Mouse (Mus musculus) liver, embryonic 13.5 days (tissue): ENCODE measurements around the gene Scube2. TPM values are rescaled to one million over a fixed set of nuclear protein-coding genes. Genes with fewer than 3 reads are reported as not detected.

ENCODE experiments used
- ATAC-seq: fragments of 200-750 bp; cut with Nextera tagmentation; 2 replicates; pipeline ENCODE4 v1.8.0; 2017; ENCODE audit warnings: low read depth, mild to moderate bottlenecking, moderate number of reproducible peaks, moderate library complexity
- DNase-seq: peaks from one replicate; pipeline ENCODE4 v3.0.0; 2022
- H3K27ac ChIP-seq: fragments of 300-500 bp; sonication (generic); 2 replicates; pipeline ENCODE4 v1.5.1; 2015; ENCODE audit warnings: moderate library complexity, mild to moderate bottlenecking, inconsistent platforms
- H3K27me3 ChIP-seq: fragments of 300-500 bp; sonication (generic); 2 replicates; pipeline ENCODE4 v1.6.1; 2015; ENCODE audit warnings: mild to moderate bottlenecking, inconsistent platforms
- H3K36me3 ChIP-seq: fragments of 300-500 bp; sonication (generic); 2 replicates; pipeline ENCODE4 v1.6.1; 2015; ENCODE audit warnings: mild to moderate bottlenecking, inconsistent platforms
- H3K4me1 ChIP-seq: fragments of 300-500 bp; sonication (generic); replicated peaks from 2 replicates; pipeline ENCODE4 v1.6.1; 2015; ENCODE audit warnings: inconsistent platforms
- H3K4me2 ChIP-seq: fragments of 300-500 bp; sonication (generic); 2 replicates; pipeline ENCODE4 v1.6.1; 2015; ENCODE audit warnings: inconsistent platforms, mild to moderate bottlenecking, moderate library complexity
- H3K4me3 ChIP-seq: fragments of 300-500 bp; sonication (generic); replicated peaks from 2 replicates; pipeline ENCODE4 v1.5.1; 2015; ENCODE audit warnings: mild to moderate bottlenecking, inconsistent platforms
- H3K9ac ChIP-seq: fragments of 300-500 bp; sonication (generic); 2 replicates; pipeline ENCODE4 v1.6.1; 2015; ENCODE audit warnings: mild to moderate bottlenecking, inconsistent platforms
- H3K9me3 ChIP-seq: fragments of 300-500 bp; sonication (generic); replicated peaks from 2 replicates; pipeline ENCODE4 v1.6.1; 2016; ENCODE audit warnings: inconsistent platforms
- WGBS: fragments of 180-500 bp; shearing (Covaris S2); methylation state at CpG from one replicate; pipeline ENCODE4 v1.1.7; 2015; ENCODE audit not compliant: insufficient replicate concordance; 5-methylcytosine and 5-hydroxymethylcytosine counted together
- polyA plus RNA-seq: library from polyadenylated mRNA; unstranded; fragments of >200 nt; fragmentation: Nextera tagmentation; extraction: Ambion mirVana; gene quantifications from 2 replicates; pipeline ENCODE4 v1.2.1, GENCODE M21; 2015

The Scube2 gene
- polyA plus RNA-seq, 1 experiment from 2014 or later = 0.14 TPM

- Histone ChIP-seq H3K4me3 (no peak overlapping the region), H3K4me2 (no peak overlapping the region), H3K4me1 (peaks cover 31% of the 10 kb centered on the region), H3K27me3 (peaks cover 18% of the 10 kb centered on the region; the same call in 1 of the 2 replicates), H3K9me3 (no peaks in the 10 kb centered on the region), H3K36me3 (no peaks in the 10 kb centered on the region), H3K9ac (no peak overlapping the region), H3K27ac (no peak overlapping the region)
- DNase-seq (no peak), ATAC-seq (no peak)
- 63% methylated on average over 7 of the region's 7 CpGs for WGBS
These were observed 13.5 kb downstream of the Scube2 start for GRCm38 (mm10) chr7:109852017-109852416.

GRCm38 (mm10) chr7:109850531-109850930 is 14.9 kb downstream of the Scube2 start:
- ATAC-seq = no peak
- no peak for DNase-seq
- Histone ChIP-seq H3K4me3 (no peak overlapping the region), H3K36me3 (no peaks in the 10 kb centered on the region), H3K4me1 (peaks cover 31% of the 10 kb centered on the region), H3K9me3 (no peaks in the 10 kb centered on the region), H3K27me3 (peaks cover 18% of the 10 kb centered on the region; the same call in 1 of the 2 replicates), H3K9ac (no peak overlapping the region), H3K4me2 (no peak overlapping the region), H3K27ac (no peak overlapping the region)
- WGBS = 54% methylated on average over 3 of the region's 3 CpGs

GRCm38 (mm10) chr7:109849750-109850434 is 15.6 kb downstream of the Scube2 start:
- Histone ChIP-seq H3K4me2 (no peak overlapping the region), H3K36me3 (no peaks in the 10 kb centered on the region), H3K4me3 (no peak overlapping the region), H3K27me3 (peaks cover 18% of the 10 kb centered on the region; the same call in 1 of the 2 replicates), H3K4me1 (peaks cover 31% of the 10 kb centered on the region), H3K27ac (no peak overlapping the region), H3K9me3 (no peaks in the 10 kb centered on the region), H3K9ac (no peak overlapping the region)
- no peak for ATAC-seq
- WGBS = 64% methylated on average over 8 of the region's 8 CpGs
- no peak for DNase-seq

- no peak for ATAC-seq
- H3K27me3 ChIP-seq = peaks cover 18% of the 10 kb centered on the region; the same call in 1 of the 2 replicates
- H3K4me2 ChIP-seq = no peak overlapping the region
- 56% methylated on average over 11 of the region's 11 CpGs for WGBS
- H3K4me3 ChIP-seq = no peak overlapping the region
- no peaks in the 10 kb centered on the region for H3K36me3 ChIP-seq
- no peak for DNase-seq
- H3K27ac ChIP-seq = no peak overlapping the region
- no peak overlapping the region for H3K9ac ChIP-seq
- H3K4me1 ChIP-seq = peaks cover 29% of the 10 kb centered on the region
- H3K9me3 ChIP-seq = no peaks in the 10 kb centered on the region
These were observed 16.4 kb downstream of the Scube2 start for GRCm38 (mm10) chr7:109848867-109849733.

GRCm38 (mm10) chr7:109844100-109844499 is 21.4 kb downstream of the Scube2 start:
- whole genome bisulfite sequencing = 41% methylated on average over 6 of the region's 6 CpGs
- Histone ChIP-seq H3K36me3 (no peaks in the 10 kb centered on the region), H3K4me2 (no peak overlapping the region), H3K27ac (no peak overlapping the region), H3K9ac (no peak overlapping the region), H3K9me3 (no peaks in the 10 kb centered on the region), H3K27me3 (peaks cover 10% of the 10 kb centered on the region; the same call in 1 of the 2 replicates), H3K4me1 (0 out of 2 replicates have a peak, but pooled peaks cover 7% of the 10 kb centered on the region), H3K4me3 (no peak overlapping the region)
- ATAC-seq (peak; percentile 64; the same call in 1 of the 2 replicates), DNase-seq (no peak)

- H3K27ac ChIP-seq = no peak overlapping the region
- 81% methylated on average over 13 of the region's 13 CpGs for WGBS
These were observed 23.7 kb downstream of the Scube2 start for GRCm38 (mm10) chr7:109841618-109842418.

GRCm38 (mm10) chr7:109841031-109841430 is 24.4 kb downstream of the Scube2 start:
- H3K9me3 ChIP-seq = no peaks in the 10 kb centered on the region
- peaks cover 9% of the 10 kb centered on the region; the same call in 1 of the 2 replicates for H3K27me3 ChIP-seq
- ATAC-seq (no peak), DNase-seq (no peak)
- H3K27ac ChIP-seq = no peak overlapping the region
- H3K4me2 ChIP-seq = no peak overlapping the region
- H3K36me3 ChIP-seq = no peaks in the 10 kb centered on the region
- H3K4me1 ChIP-seq = 0 out of 2 replicates have a peak, but pooled peaks cover 7% of the 10 kb centered on the region
- H3K4me3 ChIP-seq = no peak overlapping the region
- no peak overlapping the region for H3K9ac ChIP-seq
- WGBS = 61% methylated on average over 6 of the region's 6 CpGs

More at GRCm38 (mm10) chr7:109841618-109842418, 23.7 kb downstream of the Scube2 start:
- Histone ChIP-seq H3K4me2 (no peak overlapping the region), H3K27me3 (peaks cover 9% of the 10 kb centered on the region; the same call in 1 of the 2 replicates), H3K9me3 (no peaks in the 10 kb centered on the region), H3K4me3 (no peak overlapping the region), H3K36me3 (no peaks in the 10 kb centered on the region), H3K9ac (no peak overlapping the region), H3K4me1 (0 out of 2 replicates have a peak, but pooled peaks cover 7% of the 10 kb centered on the region)
- ATAC-seq (no peak), DNase-seq (no peak)

GRCm38 (mm10) chr7:109838613-109839012 is 26.9 kb downstream of the Scube2 start:
- Histone ChIP-seq H3K4me2 (no peak overlapping the region), H3K4me1 (no peaks in the 10 kb centered on the region), H3K36me3 (no peaks in the 10 kb centered on the region), H3K9me3 (no peaks in the 10 kb centered on the region), H3K9ac (no peak overlapping the region), H3K27me3 (peaks cover 15% of the 10 kb centered on the region; the same call in 1 of the 2 replicates), H3K4me3 (no peak overlapping the region), H3K27ac (no peak overlapping the region)
- 45% methylated on average over 3 of the region's 3 CpGs for WGBS
- DNase-seq (no peak), ATAC-seq (no peak)

- Histone ChIP-seq H3K4me3 (no peak overlapping the region), H3K36me3 (no peaks in the 10 kb centered on the region), H3K4me1 (no peaks in the 10 kb centered on the region), H3K27ac (no peak overlapping the region), H3K4me2 (no peak overlapping the region), H3K9ac (no peak overlapping the region), H3K9me3 (no peaks in the 10 kb centered on the region), H3K27me3 (peaks cover 15% of the 10 kb centered on the region; the same call in 1 of the 2 replicates)
- DNase-seq = no peak
- ATAC-seq = no peak
- 70% methylated on average over 6 of the region's 6 CpGs for WGBS
These were observed 27.8 kb downstream of the Scube2 start for GRCm38 (mm10) chr7:109837651-109838050.

GRCm38 (mm10) chr7:109834894-109835293 is 30.6 kb downstream of the Scube2 start:
- Histone ChIP-seq H3K9ac (no peak overlapping the region), H3K27me3 (peaks cover 11% of the 10 kb centered on the region; the same call in 1 of the 2 replicates), H3K4me2 (no peak overlapping the region), H3K9me3 (no peaks in the 10 kb centered on the region), H3K36me3 (no peaks in the 10 kb centered on the region), H3K4me3 (no peak overlapping the region), H3K4me1 (no peaks in the 10 kb centered on the region), H3K27ac (no peak overlapping the region)
- DNase-seq (no peak), ATAC-seq (no peak)
- WGBS = 71% methylated on average over 6 of the region's 6 CpGs
